Comparison of ENCODE assay signal across 8 mouse cellular contexts in the genomic region with DNA sequence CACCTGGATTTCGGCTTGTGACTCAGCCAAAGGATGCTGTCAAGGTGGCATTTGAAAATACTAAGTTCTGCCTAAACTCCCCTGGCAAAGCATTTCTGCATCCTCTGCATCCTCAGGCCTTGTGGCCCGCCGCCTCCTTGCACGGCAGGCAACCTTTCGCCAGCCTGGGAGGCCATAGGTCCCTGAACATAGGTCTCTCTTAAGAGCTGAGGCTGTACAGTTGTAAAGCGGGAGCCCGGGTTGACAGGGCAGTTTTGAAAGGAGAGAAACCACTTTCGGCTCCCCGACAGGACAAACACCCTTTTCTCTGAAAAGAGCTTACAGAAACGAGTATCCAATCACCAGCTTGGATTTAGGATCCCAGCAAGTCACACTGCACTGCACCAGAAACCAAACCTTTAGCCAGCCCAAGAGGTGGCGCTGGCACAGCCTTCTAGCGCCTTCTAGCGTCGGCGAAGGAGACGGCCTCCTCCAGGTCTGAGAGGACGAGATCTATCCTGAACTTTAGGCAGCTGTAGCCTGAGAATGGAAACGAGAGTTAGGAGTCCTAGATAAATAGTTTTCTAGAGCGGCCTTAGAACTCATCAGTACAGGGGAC. TPM values are rescaled to one million over a fixed set of nuclear protein-coding genes. Genes with fewer than 3 reads are reported as not detected.
DNase-seq lines count a peak whose midpoint lies in the region; ATAC-seq and TF ChIP-seq lines count a peak whose summit lies in the region.

No protein-coding gene starts in this region.

- no peaks in the 10 kb centered on the region for H3K4me1 ChIP-seq in hindbrain, embryonic 11.5 days (replicated peaks; ENCODE audit: control insufficient read depth, insufficient read depth, low read length)
- 0 out of 2 replicates have a peak, but pooled peaks cover 3% of the 10 kb centered on the region for H3K4me1 ChIP-seq in lung, embryonic 15.5 days

- H3K9ac ChIP-seq in hindbrain, embryonic 11.5 days (ENCODE audit: low read depth, low read length) = no peak overlapping the region
- H3K9ac ChIP-seq in lung, embryonic 15.5 days = no peak overlapping the region

- H3K4me2 ChIP-seq in hindbrain, embryonic 11.5 days (replicated peaks; ENCODE audit: low read depth, low read length) = peak overlapping the region; percentile 31
- peak overlapping the region; percentile 46 for H3K4me2 ChIP-seq in lung, embryonic 15.5 days

- H3K4me3 ChIP-seq in hindbrain, embryonic 11.5 days (ENCODE audit: low read depth, low read length) = peak overlapping the region; percentile 3; the same call in 1 of the 2 replicates
- H3K4me3 ChIP-seq in lung, embryonic 15.5 days = no peak overlapping the region

- peak; percentile 30 for DNase-seq in Patski (ENCODE audit: low read depth, low spot score)
- peak; percentile 75 for DNase-seq in cerebellum, adult 8-10 months
- peak; percentile 87 for DNase-seq in forelimb bud, embryonic 11.5 days (ENCODE audit: low read depth, low spot score)
- DNase-seq in hindbrain, embryonic 11.5 days (ENCODE audit: low spot score) = peak; percentile 83
- peak; percentile 49 for DNase-seq in layer of hippocampus, adult 9-10 months (ENCODE audit: low spot score)
- DNase-seq in ovary, postnatal 14 days (ENCODE audit: low spot score) = peak; percentile 56
- DNase-seq in thymus, postnatal 14 days = peak; percentile 74

- 10% methylated on average over 19 of the region's 19 CpGs for WGBS in hindbrain, embryonic 11.5 days
- WGBS in lung, embryonic 15.5 days = 15% methylated on average over 19 of the region's 19 CpGs

- no peaks in the 10 kb centered on the region for H3K9me3 ChIP-seq in hindbrain, embryonic 11.5 days (ENCODE audit: control insufficient read depth, low read length)
- no peaks in the 10 kb centered on the region for H3K9me3 ChIP-seq in lung, embryonic 15.5 days

- in situ Hi-C loops in Patski (cut with MboI; ENCODE audit: low pct_unique_long_range_greater_than_20kb) = loop anchor here (5.0 kb wide), 1 partner anchor 128 kb away; no protein-coding TSS in a partner anchor

- no peaks in the 10 kb centered on the region for H3K36me3 ChIP-seq in hindbrain, embryonic 11.5 days (ENCODE audit: control insufficient read depth, insufficient read depth, low read length)
- no peaks in the 10 kb centered on the region for H3K36me3 ChIP-seq in lung, embryonic 15.5 days

- no peak overlapping the region for H3K27ac ChIP-seq in hindbrain, embryonic 11.5 days (ENCODE audit: low read depth, low read length)
- H3K27ac ChIP-seq in lung, embryonic 15.5 days = no peak overlapping the region

- no peaks in the 10 kb centered on the region for H3K27me3 ChIP-seq in Patski
- H3K27me3 ChIP-seq in hindbrain, embryonic 11.5 days (ENCODE audit: control insufficient read depth, insufficient read depth, low read length) = no peaks in the 10 kb centered on the region
- no peaks in the 10 kb centered on the region for H3K27me3 ChIP-seq in lung, embryonic 15.5 days

- peak; percentile 99 for TF ChIP-seq CTCF in Patski (IDR thresholded peaks at IDR 0.05)

- peak; percentile 86 for ATAC-seq in Patski
- peak; percentile 83 for ATAC-seq in hindbrain, embryonic 11.5 days (ENCODE audit: low FRiP score)
- ATAC-seq in lung, embryonic 15.5 days (ENCODE audit: borderline replicate concordance, extremely low read depth, low FRiP score, low TSS enrichment) = peak; percentile 86; the same call in 1 of the 2 replicates

- POLR2A ChIA-PET in Patski (lab: Charles Lee) = no interaction called here

- CTCF ChIA-PET in Patski (lab: Charles Lee) = interaction anchor here (0.7 to 2.0 kb wide), 17 partner anchors 10 to 140 kb away, joined by 3 to 12 read pairs (median 4); no protein-coding TSS in a partner anchor

RNA-seq across cellular contexts. Expression of gene Srsf5, which starts 50.2 kb away (rescaled TPM):
- 435 TPM for polyA plus RNA-seq in Patski (2021)
- 291 and 446 TPM in 2 replicates for polyA plus RNA-seq in hindbrain, embryonic 11.5 days (2014; fragmentation: Nextera tagmentation; extraction: Ambion mirVana)
- polyA plus RNA-seq in lung, embryonic 15.5 days (2015; fragmentation: Nextera tagmentation; extraction: Ambion mirVana) = 570 and 583 TPM in 2 replicates

Comparison
In these comparisons a context has a peak if more than half of its experiments do, and no peak if none do; other contexts are left out.
1. DNase-seq: peak in every context shown above with its lines; median percentile 87 in forelimb bud, embryonic 11.5 days; 83 in hindbrain, embryonic 11.5 days; 75 in cerebellum, adult 8-10 months; 74 in thymus, postnatal 14 days; 56 in ovary, postnatal 14 days; 49 in layer of hippocampus, adult 9-10 months; 30 in Patski.